ENCODE assay signal across 15 mouse cellular contexts in the genomic region with DNA sequence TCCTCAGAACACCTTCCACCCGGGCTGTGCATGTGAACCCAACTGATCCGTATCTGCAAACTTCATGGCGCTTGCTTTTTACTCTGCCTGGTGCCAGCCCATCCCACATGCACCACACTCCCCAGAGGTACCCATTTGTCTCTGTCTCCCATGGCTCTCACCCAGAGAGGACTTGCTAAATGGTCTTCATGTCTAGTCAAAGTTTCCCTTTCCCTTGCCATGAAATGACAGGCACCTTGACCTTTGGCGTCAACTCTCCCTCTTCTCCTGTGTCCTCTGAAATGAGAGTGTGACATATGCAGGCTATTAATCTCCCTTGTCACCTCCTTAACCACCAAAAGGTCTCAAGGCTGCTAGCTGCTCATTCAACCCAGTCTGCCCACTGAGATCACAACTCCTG.
"Had no signal": no experiment of that assay in that cellular context is flagged by ENCODE, and none has a peak within 500 bp of the region (broad histone marks: within the 10 kb centered on the region; RNA-seq: fewer than 3 reads in every experiment).

No protein-coding gene starts in this region.

- ATAC-seq: liver, postnatal 0 days; midbrain, embryonic 15.5 days had no signal

- H3K4me2 ChIP-seq: limb, embryonic 12.5 days; liver, embryonic 13.5 days; lung, embryonic 15.5 days; midbrain, embryonic 11.5 days; midbrain, embryonic 15.5 days; neural tube, embryonic 12.5 days had no signal

- H3K4me1 ChIP-seq: limb, embryonic 12.5 days; liver, embryonic 13.5 days; lung, embryonic 15.5 days; megakaryocyte, embryonic 14.5 days; midbrain, embryonic 15.5 days; neural tube, embryonic 12.5 days had no signal

- H3K9ac ChIP-seq: limb, embryonic 12.5 days; liver, embryonic 13.5 days; liver, postnatal 0 days; lung, embryonic 15.5 days; midbrain, embryonic 15.5 days; neural tube, embryonic 12.5 days had no signal

- H3K4me3 ChIP-seq: limb, embryonic 12.5 days; liver, embryonic 13.5 days; lung, embryonic 15.5 days; megakaryocyte, embryonic 14.5 days; midbrain, embryonic 15.5 days; neural tube, embryonic 12.5 days had no signal

- H3K27ac ChIP-seq: limb, embryonic 12.5 days; liver, embryonic 13.5 days; lung, embryonic 15.5 days; macrophage; midbrain, embryonic 15.5 days; neural tube, embryonic 12.5 days had no signal

- DNase-seq: kidney, postnatal 36 days; layer of hippocampus, adult 9-11 months; liver; liver, embryonic 13.5 days; liver, postnatal 0 days; lung, postnatal 14 days; right cerebral cortex, postnatal 4 days; thymus, postnatal 36 days had no signal

- H3K9me3 ChIP-seq: limb, embryonic 12.5 days; liver, embryonic 13.5 days; lung, embryonic 15.5 days; midbrain, embryonic 15.5 days; neural tube, embryonic 12.5 days had no signal

- H3K36me3 ChIP-seq: limb, embryonic 12.5 days; liver, embryonic 13.5 days; lung, embryonic 15.5 days; midbrain, embryonic 15.5 days; neural tube, embryonic 12.5 days had no signal

- H3K27me3 ChIP-seq: limb, embryonic 12.5 days; liver, embryonic 13.5 days; lung, embryonic 15.5 days; megakaryocyte, embryonic 14.5 days; midbrain, embryonic 15.5 days; neural tube, embryonic 12.5 days had no signal
